Comparison of ENCODE assay signal across 8 mouse cellular contexts in genomic region chr9:8017253-8017913, GRCm38 (mm10). TPM values are rescaled to one million over a fixed set of nuclear protein-coding genes. Genes with fewer than 3 reads are reported as not detected.
A peak's percentile ranks its signal among the peaks of the same experiment; 100 is the strongest.
DNase-seq lines count a peak whose midpoint lies in the region; ATAC-seq and TF ChIP-seq lines count a peak whose summit lies in the region.

No protein-coding gene starts in this region.

- H3K4me3 ChIP-seq in gastrocnemius, adult 2 months = peak overlapping the region; percentile 50
- H3K4me3 ChIP-seq in hindbrain, embryonic 14.5 days (replicated peaks; ENCODE audit: low read length) = no peak overlapping the region

- intact Hi-C loops in gastrocnemius, adult 2 months (cut with DNase I) = no loop called here
- intact Hi-C loops in left cerebral cortex, postnatal 4 days (cut with DNase I) = no loop called here

- peaks cover 3% of the 10 kb centered on the region; the same call in 1 of the 2 replicates for H3K36me3 ChIP-seq in hindbrain, embryonic 14.5 days (replicated peaks; ENCODE audit: control insufficient read depth, insufficient read depth)

- TF ChIP-seq CTCF in gastrocnemius, adult 2 months (IDR thresholded peaks at IDR 0.05) = no peak

- DNase-seq in gastrocnemius, adult 2 months = peak; percentile 33
- no peak for DNase-seq in gastrocnemius, adult 8-10 months (ENCODE audit: low spot score in 2 of 2)
- peak; percentile 12 for DNase-seq in ovary, postnatal 36 days (ENCODE audit: low spot score)
- no peak for DNase-seq in ovary, postnatal 14 days (ENCODE audit: low spot score)
- DNase-seq in spleen, postnatal 10 days (ENCODE audit: low spot score in 2 of 2) = peak; percentile 24 to 61
- no peak for DNase-seq in left cerebral cortex, postnatal 4 days
- DNase-seq in hindbrain, embryonic 14.5 days (ENCODE audit: low spot score) = no peak

- H3K4me2 ChIP-seq in hindbrain, embryonic 14.5 days (replicated peaks) = no peak overlapping the region

- WGBS in hindbrain, embryonic 14.5 days = 62% methylated on average over 13 of the region's 20 CpGs

- no peaks in the 10 kb centered on the region for H3K27me3 ChIP-seq in hindbrain, embryonic 14.5 days (ENCODE audit: control insufficient read depth, insufficient read depth, low read length)

- no peaks in the 10 kb centered on the region for H3K4me1 ChIP-seq in hindbrain, embryonic 14.5 days (replicated peaks; ENCODE audit: control insufficient read depth, insufficient read depth, low read length)

- H3K9ac ChIP-seq in hindbrain, embryonic 14.5 days = no peak overlapping the region

- H3K27ac ChIP-seq in gastrocnemius, adult 2 months = peak overlapping the region; percentile 68
- H3K27ac ChIP-seq in hindbrain, embryonic 14.5 days = no peak overlapping the region

- no peaks in the 10 kb centered on the region for H3K9me3 ChIP-seq in hindbrain, embryonic 14.5 days (ENCODE audit: control insufficient read depth, low read length)

- ATAC-seq in hematopoietic stem cell, adult 5-6 weeks (replicated peaks in 1 of 2; ENCODE audit: insufficient read depth in 1 of 2, low FRiP score in 2 of 2, low TSS enrichment in 1 of 2, low read depth in 1 of 2, poor library complexity in 2 of 2, severe bottlenecking in 2 of 2) = peak; percentile 95
- ATAC-seq in hindbrain, embryonic 14.5 days (ENCODE audit: low FRiP score) = no peak

RNA-seq across cellular contexts. Expression of gene Yap1, which starts 13.0 kb away (rescaled TPM):
- 10 to 100 TPM; 33.6 to 51.3 TPM for total RNA-seq in gastrocnemius, adult 2 months (2021)
- 10 to 100 TPM; 34.6 to 42.5 (median 36.6) TPM for total RNA-seq in gastrocnemius, adult 8-10 months (2022)
- total RNA-seq in hematopoietic stem cell, adult 5-6 weeks (2017) = 0.69 and 1.8 TPM in 2 replicates
- total RNA-seq in left cerebral cortex, postnatal 4 days (2021) = 10 to 100 TPM; 12.0 to 14.7 TPM
- 9.5 and 10.1 TPM in 2 replicates for polyA plus RNA-seq in hindbrain, embryonic 14.5 days (2014; fragmentation: Nextera tagmentation; extraction: Ambion mirVana)

RNA-seq across cellular contexts. Expression of gene Cfap300, which starts 25.2 kb away (rescaled TPM):
- total RNA-seq in gastrocnemius, adult 2 months (2021) = under 1 TPM; 0.20 to 0.26 TPM
- under 1 TPM in 1 of 4 experiments, not detected in 3; 0.39 TPM for total RNA-seq in gastrocnemius, adult 8-10 months (2022)
- total RNA-seq in hematopoietic stem cell, adult 5-6 weeks (2017) = 0.99 and 1.0 TPM in 2 replicates
- total RNA-seq in left cerebral cortex, postnatal 4 days (2021) = 10 to 100 TPM in 1 of 2 experiments, 1 to 10 TPM in 1; 8.1 to 10.8 TPM
- 18.3 and 19.5 TPM in 2 replicates for polyA plus RNA-seq in hindbrain, embryonic 14.5 days (2014; fragmentation: Nextera tagmentation; extraction: Ambion mirVana)

Comparison
In these comparisons a context has a peak if more than half of its experiments do, and no peak if none do; other contexts are left out.
1. DNase-seq: peak in gastrocnemius, adult 2 months (single experiment), ovary, postnatal 36 days (single experiment) and spleen, postnatal 10 days (2 of 2); none in gastrocnemius, adult 8-10 months (0 of 2), ovary, postnatal 14 days (single experiment), left cerebral cortex, postnatal 4 days (single experiment) and hindbrain, embryonic 14.5 days (single experiment).